Mouse (Mus musculus) testis, adult 2 months (tissue): ENCODE measurements around the gene Cyth3.

Experiments used
- CTCF ChIP-seq: fragments of 200-500 bp; IDR thresholded peaks from 2 replicates; pipeline ENCODE4 v1.5.1; 2012; ENCODE audit warnings: low read depth, mild to moderate bottlenecking, inconsistent platforms, low read length, moderate library complexity; ENCODE audit not compliant: control insufficient read depth, insufficient read depth, insufficient replicate concordance
- POLR2A ChIP-seq: fragments of 200-500 bp; IDR thresholded peaks from 2 replicates; pipeline ENCODE4 v1.6.1; 2012; ENCODE audit warnings: low read depth, mild to moderate bottlenecking, inconsistent platforms, low read length, moderate library complexity; ENCODE audit not compliant: control insufficient read depth

DNA sequence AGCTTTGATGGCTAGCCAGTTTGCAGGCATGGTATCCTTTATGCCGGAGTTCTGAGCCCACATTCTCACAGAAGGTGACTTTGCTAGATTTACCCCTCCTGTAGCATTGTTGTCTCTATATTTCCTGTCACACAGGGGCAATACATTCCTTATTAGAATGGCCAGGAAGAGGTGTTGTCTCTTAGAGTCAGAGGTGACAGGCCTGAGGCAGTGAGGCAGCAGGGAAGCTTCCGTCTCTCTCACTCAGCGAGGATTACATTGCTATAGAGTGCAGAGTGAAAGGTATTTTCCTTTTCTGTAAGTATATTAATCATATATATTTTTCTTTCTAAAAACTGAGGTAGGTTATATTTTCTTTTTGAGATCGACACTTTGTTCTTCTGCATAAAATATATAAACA, 11.6 kb downstream of the Cyth3 start:
- TF ChIP-seq CTCF (no peak), POLR2A (no peak)
